Mouse (Mus musculus): ENCODE measurements around the gene Cers6.

GRCm38 (mm10) chr2:68916299-68916698 lies 55.1 kb downstream of the Cers6 start:
- TF ChIP-seq POLR2A (IDR thresholded peaks at IDR 0.05; ENCODE audit: extremely low read depth, insufficient read depth, low read length) (no peak), CTCF (IDR thresholded peaks at IDR 0.05; ENCODE audit: low read depth, low read length) (no peak)

All from liver, adult 2 months (tissue).